Mouse (Mus musculus) CH12.LX (cell line): ENCODE measurements around the gene Gm11627.

Experiments
- BHLHE40 ChIP-seq: IDR thresholded peaks from 2 replicates; pipeline ENCODE4 v1.6.1; 2011; ENCODE audit warnings: mild to moderate bottlenecking, low read depth, low read length, improper control_type of control experiment
- CTCF ChIP-seq, 2 experiments: IDR thresholded peaks in 1 of 2; conservative IDR thresholded peaks in 1 of 2; 2 replicates each; pipeline ENCODE4 v1.5.1; 2011 to 2012; ENCODE audit warnings: low read depth in 2 of 2, low read length in 2 of 2, improper control_type of control experiment in 1 of 2, inconsistent platforms in 1 of 2, mild to moderate bottlenecking in 1 of 2, moderate library complexity in 1 of 2
- E2F4 ChIP-seq: IDR thresholded peaks from 2 replicates; pipeline ENCODE4 v1.6.1; 2011; ENCODE audit warnings: low read depth, low read length, improper control_type of control experiment; ENCODE audit not compliant: insufficient replicate concordance
- EP300 ChIP-seq: IDR thresholded peaks from 2 replicates; pipeline ENCODE4 v1.6.1; 2011; ENCODE audit warnings: low read length, improper control_type of control experiment
- HCFC1 ChIP-seq: IDR thresholded peaks from 2 replicates; pipeline ENCODE4 v1.6.1; 2012; ENCODE audit warnings: low read depth, mild to moderate bottlenecking, inconsistent platforms, low read length, improper control_type of control experiment
- JUN ChIP-seq: IDR thresholded peaks from 2 replicates; pipeline ENCODE4 v1.6.1; 2011; ENCODE audit warnings: low read depth, mild to moderate bottlenecking, low read length, improper control_type of control experiment, moderate library complexity; ENCODE audit not compliant: insufficient read depth
- MAZ ChIP-seq: IDR thresholded peaks from 2 replicates; pipeline ENCODE4 v1.6.1; 2012; ENCODE audit warnings: low read depth, mild to moderate bottlenecking, inconsistent platforms, low read length, improper control_type of control experiment, moderate library complexity
- MYC ChIP-seq: IDR thresholded peaks from 2 replicates; pipeline ENCODE4 v1.6.1; 2011; ENCODE audit warnings: low read depth, mild to moderate bottlenecking, improper control_type of control experiment, low read length
- POLR2A ChIP-seq: IDR thresholded peaks from 2 replicates; pipeline ENCODE4 v1.6.1; 2011; ENCODE audit warnings: low read depth, mild to moderate bottlenecking, improper control_type of control experiment, low read length
- TBP ChIP-seq: conservative IDR thresholded peaks from 2 replicates; pipeline ENCODE4 v1.6.1; 2011; ENCODE audit warnings: low read depth, low read length, improper control_type of control experiment

DNA sequence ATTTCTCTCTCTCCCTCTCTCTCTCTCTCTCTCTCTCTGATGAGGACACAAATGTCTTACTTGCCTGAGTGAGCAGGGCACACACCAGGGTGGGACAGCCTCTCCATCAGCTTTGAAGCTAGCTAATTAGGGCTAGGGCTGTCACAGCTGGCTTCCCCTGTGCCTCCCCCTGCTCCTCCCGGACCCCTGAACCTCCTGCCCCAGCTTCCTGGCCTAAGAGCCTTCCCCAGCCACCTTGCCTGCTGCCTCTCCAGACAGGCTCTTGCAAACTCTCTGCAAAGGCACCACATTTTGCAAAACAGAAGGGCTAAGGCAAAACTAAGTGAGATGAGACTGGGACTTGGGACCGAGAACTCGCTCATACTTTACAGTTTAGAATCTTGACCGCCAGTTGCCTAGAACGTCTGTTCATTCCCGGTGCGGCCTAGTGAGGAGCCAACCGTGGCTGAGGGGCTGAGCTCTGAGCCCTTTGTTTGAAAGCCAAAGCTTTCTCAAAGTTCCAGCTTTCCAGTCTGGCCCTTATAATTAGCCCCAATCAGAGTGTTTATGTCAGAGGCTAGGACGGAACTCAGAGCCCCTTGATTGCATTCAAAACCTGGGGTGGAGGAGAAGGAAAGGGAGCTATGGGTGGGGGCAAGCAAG lies 31.5 kb upstream of the Gm11627 start:
- TF ChIP-seq MYC (no peak), EP300 (no peak), CTCF (conservative IDR thresholded peaks at IDR 0.05 in 1 of 2, IDR thresholded peaks at IDR 0.05 in 1 of 2; ENCODE audit: low read depth in 2 of 2, low read length in 2 of 2) (no peak), POLR2A (no peak), HCFC1 (no peak), MAZ (no peak), TBP (no peak), JUN (no peak), BHLHE40 (no peak), E2F4 (no peak)
